Comparison of ENCODE assay signal across 11 mouse cellular contexts in the genomic region with DNA sequence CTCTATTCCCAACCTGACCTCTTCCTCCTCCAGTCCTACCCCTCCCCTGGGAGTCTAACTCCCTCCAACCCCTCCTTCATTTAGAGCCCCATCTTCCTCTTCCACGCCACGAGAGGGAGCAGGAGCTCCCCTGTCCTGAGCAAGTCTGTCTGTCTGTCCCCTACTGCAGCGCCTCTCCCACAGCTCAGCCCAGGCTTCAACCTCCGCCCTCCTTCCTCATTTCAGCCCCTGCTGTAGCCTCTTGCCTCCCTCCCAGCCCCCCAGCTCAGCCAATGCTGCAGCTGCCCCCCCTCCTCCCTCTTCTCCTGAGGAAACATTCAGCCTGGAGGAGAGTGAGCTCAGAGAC. TPM values are rescaled to one million over a fixed set of nuclear protein-coding genes. Genes with fewer than 3 reads are reported as not detected.
DNase-seq lines count a peak whose midpoint lies in the region; ATAC-seq and TF ChIP-seq lines count a peak whose summit lies in the region.
"Had no signal": no experiment of that assay in that cellular context is flagged by ENCODE, and none has a peak within 500 bp of the region (broad histone marks: within the 10 kb centered on the region; RNA-seq: fewer than 3 reads in every experiment).

No protein-coding gene starts in this region.

- no peak for TF ChIP-seq POLR2A in bone marrow macrophage, adult 2 months (IDR thresholded peaks at IDR 0.05; ENCODE audit: borderline replicate concordance, low read depth, low read length)

- no peak for DNase-seq in heart, postnatal 14 days
- DNase-seq in CD4-positive helper T cell, adult 2 months (ENCODE audit: low read depth, low spot score): peak; percentile 42
- DNase-seq in liver, embryonic 14.5 days (ENCODE audit: low read depth in 3 of 3, low spot score in 3 of 3): no peak
- DNase-seq in MN1 (ENCODE audit: low spot score): no peak
- no peak for DNase-seq in gastrocnemius, postnatal 25 days
- no peak for DNase-seq in frontal cortex, postnatal 25 days (ENCODE audit: low spot score in 2 of 2)

- peak overlapping the region; percentile 53; the same call in 1 of the 2 replicates for H3K4me3 ChIP-seq in heart, embryonic 16.5 days (ENCODE audit: low read length)
- H3K4me3 ChIP-seq in bone marrow macrophage, adult 2 months (ENCODE audit: insufficient read depth, low read length): peak overlapping the region; percentile 72
- peak overlapping the region; percentile 54 to 72; a peak in 3 of 4 replicates for H3K4me3 ChIP-seq in liver, embryonic 14.5 days (ENCODE audit: insufficient read depth in 1 of 2, low read depth in 2 of 2, low read length in 2 of 2)
- H3K4me3 ChIP-seq: neural tube, embryonic 12.5 days had no signal

- H3K36me3 ChIP-seq in heart, embryonic 16.5 days (ENCODE audit: control insufficient read depth, insufficient read depth): no peaks in the 10 kb centered on the region
- no peaks in the 10 kb centered on the region for H3K36me3 ChIP-seq in liver, embryonic 14.5 days (replicated peaks; ENCODE audit: control insufficient read depth, insufficient read depth, low read depth)
- H3K36me3 ChIP-seq: hindbrain, embryonic 15.5 days; neural tube, embryonic 12.5 days had no signal

- no peak overlapping the region for H3K27ac ChIP-seq in heart, embryonic 16.5 days (ENCODE audit: low read length)
- no peak overlapping the region for H3K27ac ChIP-seq in bone marrow macrophage, adult 2 months (ENCODE audit: insufficient read depth, low read depth, low read length)
- H3K27ac ChIP-seq in liver, embryonic 14.5 days: no peak overlapping the region; the same call in 1 of the 2 replicates
- H3K27ac ChIP-seq: hindbrain, embryonic 15.5 days; neural tube, embryonic 12.5 days had no signal

- intact Hi-C loops in heart, postnatal 14 days (cut with DNase I): no loop called here

- H3K4me2 ChIP-seq in heart, embryonic 16.5 days (ENCODE audit: low read depth, low read length): no peak overlapping the region
- H3K4me2 ChIP-seq in liver, embryonic 14.5 days (ENCODE audit: low read depth): peak overlapping the region; percentile 80

- TF ChIP-seq CTCF in bone marrow macrophage, adult 2 months (IDR thresholded peaks at IDR 0.05; ENCODE audit: low read depth, low read length): peak; percentile 40
- peak; percentile 75 for TF ChIP-seq CTCF in liver, embryonic 14.5 days (IDR thresholded peaks at IDR 0.05; ENCODE audit: low read depth)

- H3K9ac ChIP-seq in heart, embryonic 16.5 days (ENCODE audit: low read length): no peak overlapping the region
- peak overlapping the region; percentile 79 for H3K9ac ChIP-seq in liver, embryonic 14.5 days (replicated peaks)
- H3K9ac ChIP-seq: hindbrain, embryonic 15.5 days; neural tube, embryonic 12.5 days had no signal

- 29% methylated on average over 4 of the region's 4 CpGs for WGBS in heart, embryonic 16.5 days
- WGBS in liver, embryonic 14.5 days (ENCODE audit: insufficient replicate concordance): 9% methylated on average over 4 of the region's 4 CpGs

- H3K27me3 ChIP-seq in heart, embryonic 16.5 days (ENCODE audit: control insufficient read depth, insufficient read depth, low read length): peaks cover 40% of the 10 kb centered on the region
- H3K27me3 ChIP-seq in liver, embryonic 14.5 days (ENCODE audit: control insufficient read depth, insufficient read depth, low read length): peaks cover 19% of the 10 kb centered on the region

- no peak for ATAC-seq in heart, embryonic 16.5 days (replicated peaks; ENCODE audit: extremely low read depth, insufficient read depth, low FRiP score)
- peak; percentile 24; the same call in 1 of the 2 replicates for ATAC-seq in liver, embryonic 14.5 days (ENCODE audit: insufficient read depth)

- H3K9me3 ChIP-seq in heart, embryonic 16.5 days (replicated peaks; ENCODE audit: control insufficient read depth, low read length): no peaks in the 10 kb centered on the region
- no peaks in the 10 kb centered on the region for H3K9me3 ChIP-seq in liver, embryonic 14.5 days (ENCODE audit: control insufficient read depth, low read length)
- H3K9me3 ChIP-seq: hindbrain, embryonic 15.5 days; neural tube, embryonic 12.5 days had no signal

- H3K4me1 ChIP-seq in heart, embryonic 16.5 days (ENCODE audit: control insufficient read depth, insufficient read depth, low read length): peaks cover 8% of the 10 kb centered on the region
- peaks cover 2% of the 10 kb centered on the region; the same call in 1 of the 2 replicates for H3K4me1 ChIP-seq in bone marrow macrophage, adult 2 months (ENCODE audit: control insufficient read depth, insufficient read depth, low read length)
- peaks cover 24 to 35% of the 10 kb centered on the region in 2 experiments for H3K4me1 ChIP-seq in liver, embryonic 14.5 days (replicated peaks; ENCODE audit: control insufficient read depth in 2 of 2, insufficient read depth in 2 of 2, low read length in 1 of 2)
- H3K4me1 ChIP-seq: hindbrain, embryonic 15.5 days had no signal

- TF ChIP-seq EP300 in liver, embryonic 14.5 days (IDR thresholded peaks at IDR 0.05; ENCODE audit: low read depth): no peak

RNA-seq across cellular contexts. Expression of a gene that starts 0.5 kb away (rescaled TPM):
- 4.0 and 4.3 TPM in 2 replicates for polyA plus RNA-seq in heart, embryonic 16.5 days (2015; fragmentation: Nextera tagmentation; extraction: Ambion mirVana)
- 10 to 100 TPM in 1 of 2 experiments, 1 to 10 TPM in 1; 9.4 to 11.4 TPM for total RNA-seq in heart, postnatal 14 days (2021)
- polyA plus RNA-seq in bone marrow macrophage, adult 2 months (2012; ENCODE audit: insufficient read depth, insufficient read length, missing spikeins): 23.7 and 24.1 TPM in 2 replicates
- 2.2 and 2.5 TPM in 2 replicates for polyA plus RNA-seq in liver, embryonic 14.5 days (2012; rRNA removed)
- polyA plus RNA-seq in liver, embryonic 14.5 days (2014; fragmentation: Nextera tagmentation; extraction: Ambion mirVana): 1.8 and 2.0 TPM in 2 replicates
- total RNA-seq in gastrocnemius, postnatal 25 days (2021): 1 to 10 TPM; 1.5 to 3.8 TPM

RNA-seq across cellular contexts. Expression of a gene that starts 13.0 kb away (rescaled TPM):
- polyA plus RNA-seq in heart, embryonic 16.5 days (2015; fragmentation: Nextera tagmentation; extraction: Ambion mirVana): 2.1 and 3.4 TPM in 2 replicates
- 1 to 10 TPM; 5.0 to 7.0 TPM for total RNA-seq in heart, postnatal 14 days (2021)
- polyA plus RNA-seq in bone marrow macrophage, adult 2 months (2012; ENCODE audit: insufficient read depth, insufficient read length, missing spikeins): 5.0 and 5.1 TPM in 2 replicates
- polyA plus RNA-seq in liver, embryonic 14.5 days (2012; rRNA removed): 0.48 and 0.73 TPM in 2 replicates
- polyA plus RNA-seq in liver, embryonic 14.5 days (2014; fragmentation: Nextera tagmentation; extraction: Ambion mirVana): 1.2 and 1.5 TPM in 2 replicates
- 1 to 10 TPM in 1 of 2 experiments, under 1 TPM in 1; 0.49 to 2.7 TPM for total RNA-seq in gastrocnemius, postnatal 25 days (2021)
- polyA plus RNA-seq: limb, embryonic 11.5 days; neural tube, embryonic 12.5 days had no signal

RNA-seq across cellular contexts. Expression of a gene that starts 23.5 kb away (rescaled TPM):
- polyA plus RNA-seq in heart, embryonic 16.5 days (2015; fragmentation: Nextera tagmentation; extraction: Ambion mirVana): 7.6 and 20.4 TPM in 2 replicates
- total RNA-seq in heart, postnatal 14 days (2021): 1 to 10 TPM; 1.4 to 5.7 TPM
- polyA plus RNA-seq in bone marrow macrophage, adult 2 months (2012; ENCODE audit: insufficient read depth, insufficient read length, missing spikeins): 7.2 and 8.8 TPM in 2 replicates
- polyA plus RNA-seq in liver, embryonic 14.5 days (2012; rRNA removed): 24.1 and 24.6 TPM in 2 replicates
- polyA plus RNA-seq in liver, embryonic 14.5 days (2014; fragmentation: Nextera tagmentation; extraction: Ambion mirVana): 14.7 and 18.6 TPM in 2 replicates
- total RNA-seq in gastrocnemius, postnatal 25 days (2021): not detected

RNA-seq across cellular contexts. Expression of a gene that starts 26.0 kb away (rescaled TPM):
- polyA plus RNA-seq in heart, embryonic 16.5 days (2015; fragmentation: Nextera tagmentation; extraction: Ambion mirVana): 9.9 and 11.3 TPM in 2 replicates
- 10 to 100 TPM; 11.7 to 13.3 TPM for total RNA-seq in heart, postnatal 14 days (2021)
- 15.6 and 15.7 TPM in 2 replicates for polyA plus RNA-seq in bone marrow macrophage, adult 2 months (2012; ENCODE audit: insufficient read depth, insufficient read length, missing spikeins)
- polyA plus RNA-seq in liver, embryonic 14.5 days (2012; rRNA removed): 3.8 and 4.0 TPM in 2 replicates
- 3.0 and 3.1 TPM in 2 replicates for polyA plus RNA-seq in liver, embryonic 14.5 days (2014; fragmentation: Nextera tagmentation; extraction: Ambion mirVana)
- total RNA-seq in gastrocnemius, postnatal 25 days (2021): 1 to 10 TPM; 1.9 to 3.0 TPM

RNA-seq across cellular contexts. Expression of a gene that starts 30.5 kb away (rescaled TPM):
- polyA plus RNA-seq in heart, embryonic 16.5 days (2015; fragmentation: Nextera tagmentation; extraction: Ambion mirVana): 0.47 and 0.72 TPM in 2 replicates
- 1 to 10 TPM in 1 of 2 experiments, under 1 TPM in 1; 0.93 to 1.1 TPM for total RNA-seq in heart, postnatal 14 days (2021)
- polyA plus RNA-seq in bone marrow macrophage, adult 2 months (2012; ENCODE audit: insufficient read depth, insufficient read length, missing spikeins): 1.0 and 1.3 TPM in 2 replicates
- polyA plus RNA-seq in liver, embryonic 14.5 days (2012; rRNA removed): 0.13 and 0.15 TPM in 2 replicates
- polyA plus RNA-seq in liver, embryonic 14.5 days (2014; fragmentation: Nextera tagmentation; extraction: Ambion mirVana): 0.18 and 0.34 TPM in 2 replicates
- under 1 TPM in 1 of 2 experiments, not detected in 1; 0.29 TPM for total RNA-seq in gastrocnemius, postnatal 25 days (2021)
